Mouse (Mus musculus) megakaryocyte, adult 5-6 weeks (primary cell): ENCODE data around the gene Gm49384. TPM values are rescaled to one million over a fixed set of nuclear protein-coding genes. Genes with fewer than 3 reads are reported as not detected.
"Not testable (repeated sequence)": the region's sequence is repeated elsewhere in the genome, so short reads cannot be mapped to it uniquely, and the experiment has no call there.

Experiments
- ATAC-seq: 2 replicates; pipeline ENCODE4 v1.8.0; 2016; ENCODE audit warnings: mild to moderate bottlenecking, inconsistent platforms; ENCODE audit not compliant: poor library complexity, severe bottlenecking
- total RNA-seq, 2 experiments: library from RNA; stranded (forward) in 1 of 2; stranded (reverse) in 1 of 2; fragments of 153-499, 151-499 nt in 1 of 2; fragments of 221-1000, 200-1000 nt in 1 of 2; gene quantifications; 2 replicates each; pipeline versions ENCODE4 v1.2.3 to v1.2.4; 2015 to 2017

The Gm49384 gene
- total RNA-seq, 2 experiments from 2014 or later: 12.8 to 19.8 TPM

DNA sequence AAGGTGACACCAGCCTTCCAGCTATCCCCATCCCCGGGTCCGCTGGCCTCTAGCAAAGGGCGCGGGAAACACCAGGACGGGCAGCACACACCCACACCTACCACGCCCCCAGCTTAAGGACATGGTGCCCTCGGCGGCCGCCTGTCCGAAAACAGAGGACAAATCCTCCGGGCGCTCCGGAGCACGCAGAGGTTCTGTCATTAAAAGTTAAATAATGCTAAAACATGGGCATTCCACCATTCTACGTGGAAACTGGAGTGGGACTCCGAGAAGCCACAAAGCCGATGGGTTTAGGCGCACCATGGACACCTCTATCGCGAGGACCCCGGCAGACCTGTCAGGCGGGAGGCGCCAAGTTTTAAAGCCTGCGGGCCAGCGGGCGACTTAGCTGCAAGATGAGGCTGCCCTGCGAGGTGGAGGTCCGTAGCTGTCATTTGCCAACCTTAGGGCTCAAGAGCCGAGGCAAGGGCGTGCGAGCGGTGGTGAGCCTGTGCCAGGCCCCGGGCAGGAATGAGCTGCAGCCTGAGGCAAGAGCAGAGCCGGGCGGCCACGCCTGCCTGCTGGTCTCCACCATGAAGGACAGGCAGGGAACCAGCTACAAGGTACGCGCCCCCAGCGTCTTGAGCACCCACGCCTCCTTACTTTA is 35.5 kb downstream of the Gm49384 start, which contains the start of gene Lrr1:
Gene Lrr1 (plus strand): TSS at position 354 of the 646 bp plus-strand sequence.
- peak; percentile 97 for ATAC-seq

DNA sequence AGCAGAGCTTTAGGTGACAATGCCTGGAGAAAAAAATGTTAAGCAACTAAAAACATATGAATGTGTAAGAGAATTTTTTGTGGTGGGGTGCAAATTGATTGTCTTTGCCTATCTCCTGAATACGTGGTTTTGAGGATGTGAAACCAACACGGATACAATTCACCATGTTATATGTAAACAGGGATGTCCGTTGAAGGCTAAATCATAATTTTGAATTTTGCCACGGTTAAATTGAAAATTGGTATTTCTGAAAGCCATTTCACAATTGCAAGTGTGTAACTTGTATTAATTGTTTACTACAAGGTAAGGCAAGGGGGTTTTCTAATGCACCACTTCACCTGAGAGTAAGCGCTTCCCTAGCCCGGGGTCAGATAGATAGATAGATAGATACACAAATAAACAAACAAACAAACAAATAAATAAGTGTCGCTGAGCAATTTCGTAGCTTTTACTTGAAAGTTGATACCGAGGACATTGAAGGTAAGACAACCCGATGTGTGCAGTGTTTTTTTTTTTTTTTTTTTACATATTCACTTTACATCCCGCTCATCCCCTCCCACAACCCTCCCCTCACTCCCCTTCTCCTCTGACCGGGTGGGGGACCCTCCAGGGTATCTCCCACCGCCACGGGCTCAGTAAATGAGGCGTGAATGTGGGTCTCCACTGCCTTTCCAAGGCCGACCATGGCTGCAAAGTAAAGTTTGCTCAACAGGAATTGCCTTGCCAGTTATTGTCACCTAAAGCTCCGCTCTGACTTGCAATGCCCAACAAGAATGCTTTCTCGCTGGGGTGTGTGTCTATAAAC is 36.2 kb downstream of the Gm49384 start:
- ATAC-seq: peak; percentile 4; the same call in 1 of the 2 replicates

DNA sequence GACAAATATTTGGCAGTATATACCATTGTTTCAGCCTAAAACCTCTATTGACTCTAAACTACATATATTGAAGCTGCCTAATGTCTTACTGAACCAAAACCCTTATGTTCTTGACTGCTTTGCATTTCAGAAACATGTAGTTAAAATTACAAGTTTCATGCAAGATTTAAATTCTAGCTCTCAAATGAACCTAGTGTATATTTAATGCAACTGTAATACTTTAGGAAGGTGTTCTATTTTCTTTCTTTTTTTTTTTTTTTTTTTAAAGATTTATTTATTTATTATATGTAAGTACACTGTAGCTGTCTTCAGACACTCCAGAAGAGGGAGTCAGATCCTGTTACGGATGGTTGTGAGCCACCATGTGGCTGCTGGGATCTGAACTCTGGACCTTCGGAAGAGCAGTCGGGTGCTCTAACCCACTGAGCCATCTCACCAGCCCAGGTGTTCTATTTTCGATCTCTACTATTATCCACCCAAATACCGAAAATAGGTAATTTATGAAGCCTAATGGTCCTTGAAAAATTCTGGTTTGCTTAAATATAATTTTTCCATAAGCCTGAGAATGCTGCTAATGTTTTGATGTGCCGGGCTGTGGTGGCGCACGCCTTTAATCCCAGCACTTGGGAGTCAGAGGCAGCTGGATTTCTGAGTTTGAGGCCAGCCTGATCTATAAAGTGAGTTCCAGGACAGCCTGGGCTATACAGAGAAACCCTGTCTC is 37.0 kb downstream of the Gm49384 start:
- ATAC-seq: not testable (repeated sequence)

DNA sequence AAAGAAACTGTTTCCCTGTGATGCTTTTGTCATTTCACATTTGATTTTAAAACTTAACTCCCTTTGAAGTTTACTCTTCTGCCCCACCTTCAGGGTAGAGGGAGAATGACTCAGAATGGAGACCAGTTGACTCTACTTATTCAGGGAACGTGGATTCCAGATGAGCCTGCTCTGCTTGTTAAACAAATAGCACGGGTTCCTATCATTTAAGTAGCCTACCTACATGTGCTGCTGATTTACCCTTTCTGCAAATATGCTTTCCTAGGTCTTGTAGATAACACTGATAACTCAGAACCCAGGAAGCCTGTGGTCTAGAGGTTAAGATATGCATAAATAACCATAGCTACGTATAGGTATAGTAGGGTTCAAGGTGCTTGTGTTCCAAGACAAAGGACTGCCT is 39.2 kb downstream of the Gm49384 start:
- no peak for ATAC-seq

DNA sequence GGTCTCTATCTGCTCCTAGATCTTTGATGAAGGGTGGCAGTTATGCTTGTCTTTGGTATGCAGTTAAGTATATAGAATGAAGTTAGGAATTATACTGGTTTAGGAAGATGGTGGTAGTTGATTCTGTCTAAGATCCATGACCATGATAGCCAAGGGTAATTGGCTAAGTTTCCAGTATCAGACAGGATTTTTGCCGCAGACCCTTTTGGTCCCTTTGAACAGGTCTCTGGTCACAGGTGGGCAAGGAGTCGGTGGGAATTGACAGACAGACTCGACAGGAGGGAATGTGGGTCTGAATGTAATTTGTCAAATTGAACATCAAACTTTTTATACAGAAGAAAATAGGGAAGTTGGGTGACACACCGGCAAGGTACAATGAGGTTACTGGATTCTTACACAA is 40.5 kb downstream of the Gm49384 start:
- not testable (repeated sequence) for ATAC-seq

DNA sequence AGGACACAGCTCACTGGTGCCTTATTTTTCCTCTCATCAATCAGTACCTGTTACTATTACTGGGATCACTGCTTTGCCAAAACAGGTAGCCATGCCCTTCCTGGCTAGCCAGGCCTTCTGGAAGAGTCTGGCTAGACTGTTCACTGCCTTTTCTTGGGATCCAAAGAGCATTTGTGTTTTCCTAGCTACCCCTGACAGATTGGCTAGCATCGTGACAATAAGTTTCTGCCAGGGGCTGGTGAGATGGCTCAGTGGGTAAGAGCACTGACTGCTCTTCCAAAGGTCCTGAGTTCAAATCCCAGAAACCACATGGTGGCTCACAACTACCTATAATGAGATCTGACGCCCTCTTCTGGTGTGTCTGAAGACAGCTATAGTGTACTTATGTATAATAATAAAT is 43.4 kb downstream of the Gm49384 start:
- ATAC-seq: not testable (repeated sequence)

DNA sequence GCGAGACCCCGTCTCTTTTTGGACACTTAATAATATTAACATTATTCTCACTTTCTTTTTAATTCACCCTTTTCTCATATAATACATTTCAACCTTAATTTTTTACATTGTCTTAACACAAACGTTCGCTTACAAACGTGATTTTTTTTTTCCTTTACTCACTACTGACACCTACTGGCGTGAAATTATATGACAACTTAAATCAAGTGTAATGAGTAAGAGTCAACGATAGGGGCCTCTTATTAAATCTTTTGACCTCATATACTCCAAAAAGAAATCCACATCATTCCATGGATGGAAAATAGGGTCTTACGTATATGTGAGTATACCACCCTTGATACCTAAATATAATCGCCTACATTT is 44.5 kb downstream of the Gm49384 start:
- peak; percentile 67 for ATAC-seq

DNA sequence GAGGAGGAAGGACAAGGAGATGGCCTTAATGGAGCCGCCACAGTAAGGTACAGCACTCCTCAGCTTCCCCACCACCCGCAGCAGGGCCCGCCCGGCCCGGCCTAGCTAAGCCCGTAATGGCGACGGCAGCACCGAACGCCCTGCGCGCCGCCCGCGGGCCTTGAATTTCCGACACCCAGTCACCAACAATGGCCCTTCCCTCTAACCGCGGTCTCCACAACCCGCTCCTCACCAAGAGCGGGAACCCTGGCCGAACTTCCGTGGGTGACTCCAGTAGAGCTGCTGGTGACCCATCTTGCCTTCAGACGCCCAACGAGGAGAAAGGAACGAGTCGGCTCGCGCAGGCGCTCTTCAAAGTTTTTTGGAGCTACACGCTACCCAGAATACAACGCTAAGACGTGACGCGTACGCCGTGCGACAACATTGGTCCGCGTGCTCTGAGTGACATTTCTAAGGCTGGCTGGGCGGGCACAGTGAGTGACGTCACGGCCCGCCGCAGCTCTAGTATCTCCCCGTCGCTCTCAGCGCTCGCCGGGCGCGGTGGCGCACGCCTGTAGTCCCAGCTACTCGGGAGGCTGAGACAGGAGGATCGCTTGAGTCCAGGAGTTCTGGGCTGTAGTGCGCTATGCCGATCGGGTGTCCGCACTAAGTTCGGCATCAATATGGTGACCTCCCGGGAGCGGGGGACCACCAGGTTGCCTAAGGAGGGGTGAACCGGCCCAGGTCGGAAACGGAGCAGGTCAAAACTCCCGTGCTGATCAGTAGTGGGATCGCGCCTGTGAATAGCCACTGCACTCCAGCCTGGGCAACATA is 45.1 kb downstream of the Gm49384 start, which contains the start of gene Rps29:
Gene Rps29 (minus strand): TSS at position 422 of the 813 bp plus-strand sequence.
- peak; percentile 93 for ATAC-seq

DNA sequence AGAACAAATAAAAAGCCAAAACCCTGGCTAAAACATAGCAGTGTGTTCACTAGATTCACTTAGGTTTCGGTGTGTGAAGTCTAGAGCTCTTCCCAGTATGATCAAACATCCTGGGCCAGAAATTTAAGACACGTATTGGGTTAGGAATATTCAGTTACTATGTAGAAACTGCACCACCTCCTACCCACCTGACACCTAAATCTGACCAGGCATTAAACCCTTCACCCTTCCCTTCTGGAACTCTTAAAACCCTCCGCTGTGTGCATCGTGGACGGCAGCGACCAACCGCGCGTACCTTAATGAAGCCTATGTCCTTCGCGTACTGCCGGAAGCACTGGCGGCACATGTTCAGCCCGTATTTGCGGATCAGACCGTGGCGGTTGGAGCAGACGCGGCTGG is 45.7 kb downstream of the Gm49384 start:
- ATAC-seq: 0 out of 2 replicates have a peak, but pooled peaks have one; percentile 1

DNA sequence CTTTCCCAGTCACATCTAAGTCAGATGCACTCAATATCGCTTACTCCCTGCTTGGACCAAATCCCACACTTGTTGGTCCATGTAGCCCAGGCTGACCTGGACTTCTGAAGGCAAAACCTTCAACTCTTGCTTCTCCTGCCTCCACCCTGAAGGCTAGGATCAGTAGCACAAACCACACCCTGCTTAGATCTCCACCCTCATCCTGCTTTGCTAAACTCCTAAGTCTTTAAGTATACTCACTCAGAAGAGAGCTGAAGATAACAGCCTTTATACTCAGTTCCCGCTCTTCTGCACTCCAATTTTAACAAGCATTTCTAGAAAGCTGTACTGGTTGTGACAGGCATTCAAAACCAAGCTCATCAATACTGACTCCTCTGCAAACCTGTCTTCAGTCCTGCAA is 47.0 kb downstream of the Gm49384 start:
- ATAC-seq: no peak

DNA sequence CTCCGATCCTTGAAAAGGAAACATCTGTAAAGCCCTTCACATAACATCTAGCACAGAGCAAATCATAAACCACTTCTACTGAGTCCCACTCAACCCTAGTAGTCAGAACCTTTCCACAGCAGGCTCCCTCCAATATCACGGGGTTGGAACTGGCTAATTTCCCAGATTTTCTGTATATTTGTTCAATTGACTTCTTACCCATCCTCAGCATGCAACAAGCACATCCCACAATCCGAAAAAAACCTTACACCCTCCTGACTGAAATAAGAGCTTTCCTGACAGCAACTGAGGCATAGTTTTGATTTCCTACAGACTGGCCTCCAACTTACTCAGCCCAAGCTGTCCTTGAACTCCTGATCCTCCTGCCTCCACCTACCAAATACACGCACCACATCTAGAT is 47.6 kb downstream of the Gm49384 start:
- ATAC-seq: no peak

DNA sequence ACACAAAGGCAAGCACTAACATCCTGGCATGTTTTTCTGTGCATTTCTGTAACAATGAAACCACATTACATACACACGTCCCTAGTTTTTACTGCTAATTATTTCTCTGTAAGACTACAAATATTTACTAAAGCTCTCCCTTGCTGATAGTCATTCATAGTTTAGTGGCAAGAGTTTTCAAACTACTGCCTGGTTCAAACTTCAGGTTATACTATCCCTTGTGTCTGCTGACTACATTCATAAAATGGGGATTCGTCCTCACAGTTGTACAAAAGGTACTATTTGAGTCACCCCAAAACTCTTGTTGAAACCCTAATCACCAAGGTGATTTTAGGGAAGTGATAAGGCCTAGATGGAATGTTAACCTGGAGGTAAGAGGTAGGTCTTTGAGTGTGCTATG is 48.1 kb downstream of the Gm49384 start:
- ATAC-seq: no peak

DNA sequence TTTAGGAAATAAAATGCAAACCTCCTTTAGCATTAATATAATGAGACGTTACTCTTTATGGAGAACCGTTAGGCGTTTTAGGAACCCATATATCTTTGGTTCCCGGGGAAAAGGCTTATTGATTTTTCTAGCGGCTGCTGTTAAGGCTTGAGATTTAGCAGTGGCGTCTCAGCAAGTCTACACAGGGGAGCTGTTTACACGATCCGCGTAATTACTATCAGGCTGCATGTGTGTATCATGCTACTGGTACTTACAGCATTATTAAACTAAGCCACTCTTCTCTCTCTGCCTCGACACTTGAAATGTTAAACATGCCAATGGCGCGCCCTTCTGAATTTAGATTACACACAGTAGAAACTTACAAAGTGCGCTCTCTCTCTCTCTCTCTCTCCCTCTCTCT is 54.0 kb downstream of the Gm49384 start:
- no peak for ATAC-seq

DNA sequence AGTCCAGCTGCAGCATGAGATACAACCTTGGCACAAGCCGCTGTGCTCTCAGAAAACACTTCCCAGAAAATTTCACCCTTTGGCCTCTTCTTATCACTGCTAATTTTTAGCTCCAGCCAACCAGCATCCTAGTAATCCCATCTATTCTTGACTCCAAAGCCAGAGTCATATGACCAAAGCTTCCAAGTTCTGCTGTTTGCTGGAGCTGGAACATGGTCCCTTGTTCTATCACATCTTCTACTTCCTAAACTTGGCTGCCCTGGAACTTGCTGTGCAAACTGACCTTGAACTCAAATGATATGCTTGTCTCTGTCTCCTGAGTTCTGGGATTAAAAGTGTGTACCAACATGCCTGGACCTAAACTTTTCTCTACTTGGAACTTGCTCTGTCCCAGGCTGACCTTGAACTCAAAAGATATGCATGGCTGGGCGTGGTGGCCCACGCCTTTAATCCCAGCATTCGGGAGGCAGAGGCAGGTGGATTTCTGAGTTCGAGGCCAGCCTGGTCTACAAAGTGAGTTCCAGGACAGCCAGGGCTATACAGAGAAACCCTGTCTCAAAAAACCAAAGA is 56.8 kb downstream of the Gm49384 start:
- no peak for ATAC-seq

DNA sequence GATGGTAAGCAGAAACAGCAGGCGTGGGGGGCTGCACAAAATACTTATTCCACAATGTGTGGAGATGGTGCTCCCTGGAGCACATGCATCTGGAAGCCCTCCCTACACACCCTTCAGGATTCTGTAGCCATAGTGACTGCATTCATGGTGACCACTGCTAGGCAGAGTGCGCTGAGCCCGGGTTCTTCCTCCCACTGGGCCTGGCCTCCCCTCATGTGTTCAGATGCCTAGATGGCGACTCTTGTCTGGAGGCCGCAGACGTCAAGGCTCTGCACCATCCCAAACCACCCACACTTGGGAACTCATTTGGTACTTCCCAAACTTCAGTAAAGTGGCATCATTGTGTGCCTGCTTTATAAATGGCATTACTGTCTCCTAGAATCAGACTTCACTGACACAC is 60.6 kb downstream of the Gm49384 start:
- no peak for ATAC-seq

DNA sequence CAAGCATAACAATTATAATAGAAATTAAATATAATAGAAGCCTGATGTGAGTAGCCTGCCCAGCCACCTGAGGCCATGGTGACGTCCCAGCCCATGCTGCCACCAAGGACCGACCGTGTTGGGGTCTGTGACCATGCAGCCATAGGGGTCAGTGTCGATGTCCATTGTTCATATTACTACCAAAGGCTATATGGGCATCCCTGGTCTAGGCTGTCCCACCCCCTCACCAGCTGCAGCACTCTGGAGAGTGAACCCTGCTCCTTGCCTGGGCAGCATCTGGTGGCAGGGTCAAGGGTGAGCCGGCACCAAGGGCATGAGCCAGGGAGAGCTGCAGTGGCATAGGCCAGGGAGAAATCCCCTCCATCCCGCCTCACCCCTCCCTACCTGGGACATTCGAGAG is 64.2 kb downstream of the Gm49384 start:
- no peak for ATAC-seq
